Mouse (Mus musculus): ENCODE results near the gene Ptk7. TPM values are rescaled to one million over a fixed set of nuclear protein-coding genes. Genes with fewer than 3 reads are reported as not detected.

The Ptk7 gene
- total RNA-seq, 2 experiments from 2014 or later = 9.1 to 9.2 TPM

GRCm38 (mm10) chr17:46545813-46546564 lies 83.3 kb downstream of the Ptk7 start, which contains the start of gene Cul9:
TSS of gene Cul9 (minus strand) at chr17:46546388.
- peak; percentile 74 to 83 for DNase-seq
- intact Hi-C loops (cut with DNase I) = no loop called here

GRCm38 (mm10) chr17:46543661-46544060 lies 85.6 kb downstream of the Ptk7 start:
- no peak for DNase-seq
- intact Hi-C loops (cut with DNase I) = no loop called here

- DNase-seq = peak; percentile 84 to 88
- intact Hi-C loops (cut with DNase I) = loop anchor here (1.0 to 2.0 kb wide), 3 partner anchors 64 to 189 kb away; no protein-coding TSS in a partner anchor
Observed at GRCm38 (mm10) chr17:46525579-46526307, 103.6 kb downstream of the Ptk7 start.

- DNase-seq = no peak
- intact Hi-C loops (cut with DNase I) = loop anchor here (1.0 to 2.0 kb wide), 3 partner anchors 64 to 190 kb away; no protein-coding TSS in a partner anchor
Observed at GRCm38 (mm10) chr17:46525065-46525464, 104.2 kb downstream of the Ptk7 start.

GRCm38 (mm10) chr17:46521963-46522668 lies 107.2 kb downstream of the Ptk7 start:
- intact Hi-C loops (cut with DNase I) = no loop called here
- DNase-seq = no peak

- DNase-seq = no peak
- intact Hi-C loops (cut with DNase I) = no loop called here
Observed at GRCm38 (mm10) chr17:46521174-46521573, 108.1 kb downstream of the Ptk7 start.

GRCm38 (mm10) chr17:46520385-46520979 lies 108.8 kb downstream of the Ptk7 start:
- intact Hi-C loops (cut with DNase I) = no loop called here

GRCm38 (mm10) chr17:46519971-46520370 lies 109.3 kb downstream of the Ptk7 start:
- DNase-seq = no peak
- intact Hi-C loops (cut with DNase I) = no loop called here

More at GRCm38 (mm10) chr17:46520385-46520979, 108.8 kb downstream of the Ptk7 start:
- DNase-seq = peak in 1 of 2 experiments; percentile 18

Small RNAs within 50 kb of the gene (microRNA-seq; reads per million reads assigned to microRNA genes)
- 2.4 to 2.8 reads per million in 2 experiments for gene Mir6976

Other genes with a start within 250 kb of the Ptk7 start
- 10 to 100 TPM; 19.2 TPM for gene Zfp318, start 245.8 kb downstream of the Ptk7 start, total RNA-seq (2021)
- gene Crip3, start 200.6 kb downstream of the Ptk7 start, total RNA-seq (2021) = 1 to 10 TPM in 1 of 2 experiments, under 1 TPM in 1; 0.79 to 2.3 TPM
- gene Slc22a7, start 191.0 kb downstream of the Ptk7 start, total RNA-seq (2021) = not detected
- under 1 TPM; 0.29 to 0.48 TPM for gene Ttbk1, start 141.8 kb downstream of the Ptk7 start, total RNA-seq (2021)
- 1 to 10 TPM; 2.1 to 2.4 TPM for gene Dnph1, start 132.8 kb downstream of the Ptk7 start, total RNA-seq (2021)
- gene Cul9, start 83.1 kb downstream of the Ptk7 start, total RNA-seq (2021) = 10 to 100 TPM; 17.0 to 18.2 TPM
- 100 to 1,000 TPM in 1 of 2 experiments, 10 to 100 TPM in 1; 93.0 to 109 TPM for gene Srf, start 73.3 kb downstream of the Ptk7 start, total RNA-seq (2021)
- 10 to 100 TPM; 24.5 to 25.3 TPM for gene Klc4, start 16.5 kb upstream of the Ptk7 start, total RNA-seq (2021)
- 100 to 1,000 TPM; 106 to 121 TPM for gene Mrpl2, start 16.7 kb upstream of the Ptk7 start, total RNA-seq (2021)
- 10 to 100 TPM; 30.3 to 37.6 TPM for gene Cul7, start 20.8 kb upstream of the Ptk7 start, total RNA-seq (2021)
- gene Rrp36, start 44.8 kb upstream of the Ptk7 start, total RNA-seq (2021) = 10 to 100 TPM in 1 of 2 experiments, 1 to 10 TPM in 1; 9.8 to 14.2 TPM
- 10 to 100 TPM; 44.2 to 47.1 TPM for gene Mea1, start 49.3 kb upstream of the Ptk7 start, total RNA-seq (2021)
- 100 to 1,000 TPM; 127 TPM for gene Klhdc3, start 51.4 kb upstream of the Ptk7 start, total RNA-seq (2021)
- 10 to 100 TPM; 35.0 to 35.3 TPM for gene Ppp2r5d, start 75.6 kb upstream of the Ptk7 start, total RNA-seq (2021)
- 10 to 100 TPM; 24.3 to 25.1 TPM for gene Pex6, start 82.0 kb upstream of the Ptk7 start, total RNA-seq (2021)
- gene Gnmt, start 99.7 kb upstream of the Ptk7 start, total RNA-seq (2021) = under 1 TPM; 0.26 to 0.41 TPM
- gene Cnpy3, start 122.7 kb upstream of the Ptk7 start, total RNA-seq (2021) = 10 to 100 TPM; 18.7 to 19.4 TPM
- gene Ptcra, start 134.2 kb upstream of the Ptk7 start, total RNA-seq (2021) = under 1 TPM in 1 of 2 experiments, not detected in 1; 0.78 TPM
- gene 2310039H08Rik, start 143.1 kb upstream of the Ptk7 start, total RNA-seq (2021) = 10 to 100 TPM; 21.0 to 23.3 TPM
- 10 to 100 TPM; 51.2 to 59.5 TPM for gene Rpl7l1, start 153.2 kb upstream of the Ptk7 start, total RNA-seq (2021)
- 10 to 100 TPM; 13.1 to 15.4 TPM for gene Bicral, start 229.0 kb upstream of the Ptk7 start, total RNA-seq (2021)